Mouse (Mus musculus): ENCODE results near the gene Phykpl. TPM values are rescaled to one million over a fixed set of nuclear protein-coding genes. Genes with fewer than 3 reads are reported as not detected.

Phykpl gene
- polyA plus RNA-seq, 1 experiment, result 6.6 TPM

DNA sequence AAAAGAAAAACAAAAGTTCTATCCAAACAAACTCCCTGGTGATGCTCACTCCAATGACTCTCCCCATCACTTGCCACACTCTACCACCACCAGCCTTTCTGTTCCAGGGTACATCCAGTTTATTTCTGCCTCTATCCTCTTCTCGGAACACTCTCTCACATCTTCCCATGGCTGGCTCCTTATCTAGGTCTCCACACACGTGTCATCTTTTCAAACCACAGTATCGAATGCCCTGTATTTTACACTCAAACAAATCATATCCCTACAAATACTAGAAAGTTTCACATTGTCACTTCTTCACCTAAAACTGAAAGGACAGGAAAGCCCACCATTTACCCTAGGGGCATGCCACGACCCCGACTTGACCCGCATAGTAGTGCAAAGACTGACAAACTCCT lies 50.6 kb downstream of the Phykpl start:
- no peak for DNase-seq (ENCODE audit: low read depth)
- TF ChIP-seq CTCF (IDR thresholded peaks at IDR 0.05; ENCODE audit: borderline replicate concordance, extremely low read depth, insufficient read depth, insufficient read length), result no peak
- TF ChIP-seq POLR2A (IDR thresholded peaks at IDR 0.05; ENCODE audit: borderline replicate concordance, extremely low read depth, insufficient read depth, insufficient read length, poor library complexity, severe bottlenecking), result no peak

DNA sequence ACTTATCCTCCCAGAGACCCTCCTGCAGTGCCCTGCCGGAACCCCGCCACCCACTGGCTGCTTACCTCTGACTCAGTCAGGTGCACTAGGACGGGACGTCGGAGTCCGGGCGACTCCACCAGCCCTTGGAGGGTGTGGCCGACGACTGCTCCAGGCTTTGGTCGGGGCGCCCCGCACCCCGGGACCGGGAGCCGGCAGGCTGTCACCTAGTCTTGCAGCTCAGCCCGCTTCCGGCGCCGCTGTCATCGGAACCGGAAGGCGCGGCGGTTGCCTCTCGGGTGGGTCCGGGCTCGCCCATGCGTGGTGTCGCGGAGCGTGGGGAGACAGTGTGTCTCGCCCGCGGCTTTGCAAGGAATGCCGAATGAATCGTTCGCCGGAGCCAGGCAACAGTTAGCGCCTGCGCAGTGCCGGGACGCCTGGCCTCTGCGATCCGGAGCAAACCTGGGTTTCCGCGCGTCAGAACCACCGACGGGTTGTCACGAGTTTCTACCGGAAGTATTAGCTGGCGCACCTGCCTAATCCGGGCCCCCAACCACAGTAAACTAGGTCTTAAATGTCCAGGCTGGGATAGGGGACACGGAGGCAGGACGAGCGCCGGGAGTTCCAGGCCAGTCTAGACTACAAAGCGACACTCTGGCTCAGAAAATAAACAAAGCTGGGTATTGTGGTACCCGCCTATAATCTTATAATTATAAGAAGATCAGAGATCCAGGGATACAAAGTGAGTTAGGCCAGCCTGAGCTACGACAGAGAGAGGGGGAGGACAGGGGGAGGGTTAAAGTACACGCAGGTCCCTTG lies 51.2 kb downstream of the Phykpl start, which contains the start of gene Rmnd5b:
TSS of gene Rmnd5b (minus strand) at position 372 of the 798 bp plus-strand sequence.
- TF ChIP-seq CTCF (IDR thresholded peaks at IDR 0.05; ENCODE audit: borderline replicate concordance, extremely low read depth, insufficient read depth, insufficient read length), result no peak
- peak; percentile 37; the same call in 1 of the 2 replicates for TF ChIP-seq POLR2A (IDR thresholded peaks at IDR 0.05; ENCODE audit: borderline replicate concordance, extremely low read depth, insufficient read depth, insufficient read length, poor library complexity, severe bottlenecking)
- DNase-seq (ENCODE audit: low read depth), result peak; percentile 96

GRCm38 (mm10) chr11:51636323-51636684 lies 51.7 kb downstream of the Phykpl start:
- peak; percentile 88 for DNase-seq (ENCODE audit: low read depth)
- peak; percentile 68 for TF ChIP-seq CTCF (IDR thresholded peaks at IDR 0.05; ENCODE audit: borderline replicate concordance, extremely low read depth, insufficient read depth, insufficient read length)
- no peak for TF ChIP-seq POLR2A (IDR thresholded peaks at IDR 0.05; ENCODE audit: borderline replicate concordance, extremely low read depth, insufficient read depth, insufficient read length, poor library complexity, severe bottlenecking)

DNA sequence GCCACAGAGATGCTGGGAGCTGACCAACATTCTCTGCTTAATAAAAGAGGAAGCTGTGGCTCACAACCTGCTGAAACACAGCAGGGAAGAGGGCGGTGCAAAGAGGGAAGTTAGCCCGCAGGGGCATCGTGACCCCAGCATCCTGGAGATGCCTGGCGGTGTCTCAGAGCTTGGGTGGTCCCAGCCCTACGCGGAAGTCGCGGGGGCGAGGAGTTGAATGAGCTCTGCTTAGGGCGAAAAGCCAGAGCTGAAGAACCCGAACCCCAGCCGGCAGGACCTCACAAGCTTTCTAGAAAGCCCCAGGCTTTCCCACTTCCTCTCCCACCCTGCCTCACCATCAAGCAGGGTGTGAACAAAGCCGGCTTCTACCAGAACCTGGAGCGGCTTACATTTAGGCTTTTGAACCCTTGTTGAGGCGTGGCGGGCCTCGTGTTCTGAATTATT lies 53.4 kb downstream of the Phykpl start:
- DNase-seq (ENCODE audit: low read depth), result peak; percentile 26
- TF ChIP-seq POLR2A (IDR thresholded peaks at IDR 0.05; ENCODE audit: borderline replicate concordance, extremely low read depth, insufficient read depth, insufficient read length, poor library complexity, severe bottlenecking), result no peak
- no peak for TF ChIP-seq CTCF (IDR thresholded peaks at IDR 0.05; ENCODE audit: borderline replicate concordance, extremely low read depth, insufficient read depth, insufficient read length)

GRCm38 (mm10) chr11:51638497-51638896 lies 53.9 kb downstream of the Phykpl start:
- no peak for TF ChIP-seq POLR2A (IDR thresholded peaks at IDR 0.05; ENCODE audit: borderline replicate concordance, extremely low read depth, insufficient read depth, insufficient read length, poor library complexity, severe bottlenecking)
- no peak for TF ChIP-seq CTCF (IDR thresholded peaks at IDR 0.05; ENCODE audit: borderline replicate concordance, extremely low read depth, insufficient read depth, insufficient read length)
- DNase-seq (ENCODE audit: low read depth), result no peak

- no peak for DNase-seq (ENCODE audit: low read depth)
- TF ChIP-seq CTCF (IDR thresholded peaks at IDR 0.05; ENCODE audit: borderline replicate concordance, extremely low read depth, insufficient read depth, insufficient read length) (no peak), POLR2A (IDR thresholded peaks at IDR 0.05; ENCODE audit: borderline replicate concordance, extremely low read depth, insufficient read depth, insufficient read length, poor library complexity, severe bottlenecking) (no peak)
Observed at GRCm38 (mm10) chr11:51640748-51641147, 56.2 kb downstream of the Phykpl start.

- no peak for TF ChIP-seq CTCF (IDR thresholded peaks at IDR 0.05; ENCODE audit: borderline replicate concordance, extremely low read depth, insufficient read depth, insufficient read length)
- no peak for TF ChIP-seq POLR2A (IDR thresholded peaks at IDR 0.05; ENCODE audit: borderline replicate concordance, extremely low read depth, insufficient read depth, insufficient read length, poor library complexity, severe bottlenecking)
- DNase-seq (ENCODE audit: low read depth), result no peak
Observed at GRCm38 (mm10) chr11:51643202-51643601, 58.6 kb downstream of the Phykpl start.

DNA sequence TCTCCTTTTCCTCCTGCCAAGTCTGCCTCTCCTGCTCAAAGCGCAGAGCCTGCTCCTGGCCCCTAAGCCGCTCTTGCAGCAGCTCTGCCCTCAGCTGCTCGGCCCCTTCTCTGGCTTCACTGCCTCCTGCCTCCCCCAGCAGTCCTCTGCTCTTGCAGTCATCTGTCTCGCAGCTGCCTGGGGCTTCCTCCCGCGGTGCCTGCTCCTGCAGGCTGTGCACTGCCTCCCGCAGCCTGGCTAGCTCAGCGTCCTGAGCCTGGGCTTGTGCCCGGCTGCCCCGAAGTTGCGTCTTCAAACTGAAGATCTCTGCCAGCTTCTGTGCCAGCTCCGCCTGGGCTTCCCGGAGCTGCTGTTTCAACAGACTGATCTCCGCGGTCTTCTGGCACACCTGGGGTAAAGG lies 59.2 kb downstream of the Phykpl start:
- no peak for DNase-seq (ENCODE audit: low read depth)

DNA sequence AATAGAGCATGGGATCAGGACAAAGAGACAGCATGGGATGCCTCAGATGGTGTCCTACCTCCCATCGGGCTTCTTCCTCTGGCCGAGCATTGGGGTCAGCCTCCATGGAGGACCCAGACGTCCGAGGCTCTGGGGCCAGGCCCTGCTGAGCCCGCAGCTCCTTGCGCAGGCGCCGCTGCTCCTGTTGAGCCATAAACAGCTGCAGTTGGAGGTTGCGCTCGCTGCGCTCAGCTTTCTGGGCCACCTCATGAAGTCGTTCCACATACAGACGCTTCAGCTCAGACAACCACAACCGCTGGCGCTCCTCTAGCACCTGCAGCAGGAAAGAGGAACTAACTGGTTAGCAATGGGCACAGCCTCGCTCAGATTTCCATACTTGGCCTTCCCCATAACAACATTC lies 59.7 kb downstream of the Phykpl start:
- TF ChIP-seq CTCF (IDR thresholded peaks at IDR 0.05; ENCODE audit: borderline replicate concordance, extremely low read depth, insufficient read depth, insufficient read length), result no peak
- no peak for TF ChIP-seq POLR2A (IDR thresholded peaks at IDR 0.05; ENCODE audit: borderline replicate concordance, extremely low read depth, insufficient read depth, insufficient read length, poor library complexity, severe bottlenecking)
- DNase-seq (ENCODE audit: low read depth), result no peak

More for the DNA sequence above, 59.2 kb downstream of the Phykpl start:
- TF ChIP-seq POLR2A (IDR thresholded peaks at IDR 0.05; ENCODE audit: borderline replicate concordance, extremely low read depth, insufficient read depth, insufficient read length, poor library complexity, severe bottlenecking) (no peak), CTCF (IDR thresholded peaks at IDR 0.05; ENCODE audit: borderline replicate concordance, extremely low read depth, insufficient read depth, insufficient read length) (no peak)

DNA sequence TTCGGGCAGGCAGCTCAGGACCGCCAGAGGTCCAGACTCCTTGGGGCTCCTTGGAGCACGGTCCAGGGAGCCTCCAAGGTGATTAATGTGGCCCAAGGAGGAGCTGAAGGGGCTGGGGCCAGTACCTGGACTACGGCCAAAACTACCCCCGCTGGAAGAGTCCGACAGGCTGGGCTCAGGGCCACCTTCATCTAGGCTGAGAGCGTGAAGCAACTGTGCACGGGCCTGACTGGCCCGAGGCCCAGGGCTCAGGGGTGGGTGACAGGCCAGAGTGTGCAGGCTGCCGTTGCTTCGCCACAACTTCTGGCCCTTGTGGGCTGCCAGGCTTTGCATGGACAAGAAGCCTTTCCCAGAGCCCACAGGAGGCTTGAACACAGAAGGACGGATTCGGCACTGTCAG lies 60.7 kb downstream of the Phykpl start:
- no peak for TF ChIP-seq CTCF (IDR thresholded peaks at IDR 0.05; ENCODE audit: borderline replicate concordance, extremely low read depth, insufficient read depth, insufficient read length)
- no peak for TF ChIP-seq POLR2A (IDR thresholded peaks at IDR 0.05; ENCODE audit: borderline replicate concordance, extremely low read depth, insufficient read depth, insufficient read length, poor library complexity, severe bottlenecking)
- no peak for DNase-seq (ENCODE audit: low read depth)

DNA sequence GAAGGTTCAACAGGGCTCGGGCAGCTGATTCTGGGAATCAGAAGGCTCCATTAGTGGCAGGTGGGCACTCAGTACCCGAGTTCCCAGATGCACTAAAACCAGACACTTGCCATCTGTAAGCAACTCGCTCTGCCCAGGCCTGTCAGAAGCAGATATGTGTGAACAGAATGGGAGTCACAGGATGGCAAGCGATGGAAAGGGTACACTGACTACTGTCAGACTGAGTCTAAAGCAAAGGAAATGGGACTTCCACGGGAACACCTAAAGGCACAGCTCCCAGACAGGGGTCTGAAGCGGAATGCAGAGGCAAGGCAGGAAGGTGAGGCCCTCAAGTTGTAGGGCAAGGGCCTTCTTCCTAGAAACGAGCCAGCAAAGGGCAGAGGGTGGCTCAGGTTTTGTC lies 61.7 kb downstream of the Phykpl start:
- TF ChIP-seq POLR2A (IDR thresholded peaks at IDR 0.05; ENCODE audit: borderline replicate concordance, extremely low read depth, insufficient read depth, insufficient read length, poor library complexity, severe bottlenecking) (no peak), CTCF (IDR thresholded peaks at IDR 0.05; ENCODE audit: borderline replicate concordance, extremely low read depth, insufficient read depth, insufficient read length) (no peak)
- no peak for DNase-seq (ENCODE audit: low read depth)

Measured in brain, embryonic 14.5 days (tissue).